Mouse (Mus musculus): ENCODE results near the gene Pias3.
A peak's percentile ranks its signal among the peaks of the same experiment; 100 is the strongest.

- TF ChIP-seq CTCF (IDR thresholded peaks at IDR 0.05; ENCODE audit: low read depth, low read length) (no peak), EP300 (IDR thresholded peaks at IDR 0.05; ENCODE audit: insufficient read depth, low read depth, low read length) (0 out of 2 replicates have a peak, but pooled peaks have one; percentile 9), POLR2A (IDR thresholded peaks at IDR 0.05; ENCODE audit: insufficient read depth, low read length) (no peak)
Measured at GRCm38 (mm10) chr3:96696766-96697732, 865 bp downstream of the Pias3 start.

All from ES-Bruce4 (cell line).